Mouse (Mus musculus): Measurements from ENCODE around the gene Selenot. TPM values are rescaled to one million over a fixed set of nuclear protein-coding genes. Genes with fewer than 3 reads are reported as not detected.

Selenot gene
- polyA plus RNA-seq, 1 experiment from 2014 or later = 15.1 TPM

DNA sequence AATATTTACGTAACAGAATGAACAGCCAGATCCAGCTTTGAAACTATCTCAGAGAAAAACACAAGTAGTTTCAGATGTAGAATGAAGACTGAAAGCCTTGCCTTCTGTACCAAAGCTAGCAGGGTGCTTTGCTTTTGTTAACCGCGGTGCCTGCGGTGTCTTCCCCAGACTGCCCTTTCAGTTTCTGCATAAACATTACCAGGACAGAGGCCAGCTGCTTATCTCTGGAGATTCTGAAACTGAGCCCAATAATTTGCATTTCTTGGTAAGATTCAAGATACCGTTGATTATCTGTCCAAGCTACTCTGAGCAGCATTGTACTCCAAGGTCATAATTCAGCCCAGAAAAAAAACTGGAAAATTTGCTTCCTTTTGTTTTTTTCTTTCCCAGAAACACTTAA is 17.2 kb downstream of the Selenot start:
- H3K27ac ChIP-seq (ENCODE audit: low read length) = no peak overlapping the region
- no peak overlapping the region for H3K4me2 ChIP-seq (replicated peaks; ENCODE audit: low read depth, low read length)
- no peaks in the 10 kb centered on the region for H3K4me1 ChIP-seq (ENCODE audit: insufficient read depth, low read depth, low read length)
- ATAC-seq (no peak), DNase-seq (ENCODE audit: low spot score) (no peak)
- WGBS = 52% methylated on average over 5 of the region's 5 CpGs
- no peaks in the 10 kb centered on the region for H3K9me3 ChIP-seq (ENCODE audit: low read length)
- no peak overlapping the region for H3K4me3 ChIP-seq (ENCODE audit: low read depth, low read length)
- no peaks in the 10 kb centered on the region for H3K36me3 ChIP-seq (ENCODE audit: insufficient read depth, low read length)
- H3K9ac ChIP-seq (replicated peaks; ENCODE audit: low read depth) = no peak overlapping the region
- no peaks in the 10 kb centered on the region for H3K27me3 ChIP-seq (replicated peaks; ENCODE audit: insufficient read depth, low read length)
- TF ChIP-seq CTCF (IDR thresholded peaks at IDR 0.05) (no peak), EP300 (IDR thresholded peaks at IDR 0.05) (no peak)

DNA sequence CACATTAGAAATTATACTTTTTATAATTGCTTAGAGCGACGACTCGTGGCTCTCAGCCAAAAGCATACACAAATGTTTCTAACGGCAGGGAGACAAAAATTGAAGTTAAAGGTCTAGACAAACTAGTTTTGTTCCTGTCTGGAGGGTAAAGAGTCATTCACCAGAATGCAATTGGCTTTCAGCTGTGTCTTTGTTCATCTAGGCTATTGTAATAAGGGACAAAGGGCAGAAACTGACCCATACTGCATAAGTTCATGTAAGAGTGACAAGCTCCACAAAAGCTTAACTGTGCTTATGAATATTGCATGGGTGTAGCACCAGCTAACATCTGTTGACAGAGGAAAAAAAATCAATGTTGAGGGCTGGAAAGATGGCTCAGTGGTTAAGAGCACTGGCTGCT is 32.1 kb downstream of the Selenot start:
- Histone ChIP-seq H3K27me3 (replicated peaks; ENCODE audit: insufficient read depth, low read length) (no peaks in the 10 kb centered on the region), H3K4me1 (ENCODE audit: insufficient read depth, low read depth, low read length) (no peaks in the 10 kb centered on the region), H3K9me3 (ENCODE audit: low read length) (no peaks in the 10 kb centered on the region), H3K27ac (ENCODE audit: low read length) (no peak overlapping the region), H3K9ac (replicated peaks; ENCODE audit: low read depth) (no peak overlapping the region), H3K36me3 (ENCODE audit: insufficient read depth, low read length) (no peaks in the 10 kb centered on the region), H3K4me3 (ENCODE audit: low read depth, low read length) (no peak overlapping the region), H3K4me2 (replicated peaks; ENCODE audit: low read depth, low read length) (no peak overlapping the region)
- no peak for ATAC-seq
- TF ChIP-seq EP300 (IDR thresholded peaks at IDR 0.05) (no peak), CTCF (IDR thresholded peaks at IDR 0.05) (no peak)
- 68% methylated on average over 4 of the region's 4 CpGs for WGBS
- no peak for DNase-seq (ENCODE audit: low spot score)

DNA sequence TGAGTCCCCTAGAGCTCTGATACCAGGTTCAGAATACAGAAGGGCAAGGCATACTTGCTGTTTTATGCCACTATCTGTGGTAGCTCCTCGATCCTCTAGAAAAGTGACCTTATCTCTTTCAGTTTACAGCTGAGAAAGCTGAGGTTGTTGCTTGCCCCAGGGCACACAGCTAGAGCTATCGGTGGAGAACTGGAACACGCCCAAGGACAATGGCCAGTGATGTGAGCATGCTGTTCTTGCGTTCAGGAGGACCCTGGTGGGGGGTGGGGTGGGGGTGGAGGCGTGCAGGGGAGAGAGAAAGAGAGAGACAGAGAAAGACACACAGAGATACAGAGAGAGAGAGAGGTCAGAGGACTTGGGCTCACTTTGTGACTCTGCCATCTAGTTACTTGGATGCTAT is 33.5 kb downstream of the Selenot start:
- Histone ChIP-seq H3K36me3 (ENCODE audit: insufficient read depth, low read length) (no peaks in the 10 kb centered on the region), H3K27ac (ENCODE audit: low read length) (no peak overlapping the region), H3K9me3 (ENCODE audit: low read length) (no peaks in the 10 kb centered on the region), H3K4me3 (ENCODE audit: low read depth, low read length) (no peak overlapping the region), H3K27me3 (replicated peaks; ENCODE audit: insufficient read depth, low read length) (no peaks in the 10 kb centered on the region), H3K4me2 (replicated peaks; ENCODE audit: low read depth, low read length) (no peak overlapping the region), H3K9ac (replicated peaks; ENCODE audit: low read depth) (no peak overlapping the region), H3K4me1 (ENCODE audit: insufficient read depth, low read depth, low read length) (no peaks in the 10 kb centered on the region)
- DNase-seq (ENCODE audit: low spot score) (no peak), ATAC-seq (no peak)
- TF ChIP-seq EP300 (IDR thresholded peaks at IDR 0.05) = no peak
- TF ChIP-seq CTCF (IDR thresholded peaks at IDR 0.05) = no peak
- 79% methylated on average over 5 of the region's 5 CpGs for WGBS

DNA sequence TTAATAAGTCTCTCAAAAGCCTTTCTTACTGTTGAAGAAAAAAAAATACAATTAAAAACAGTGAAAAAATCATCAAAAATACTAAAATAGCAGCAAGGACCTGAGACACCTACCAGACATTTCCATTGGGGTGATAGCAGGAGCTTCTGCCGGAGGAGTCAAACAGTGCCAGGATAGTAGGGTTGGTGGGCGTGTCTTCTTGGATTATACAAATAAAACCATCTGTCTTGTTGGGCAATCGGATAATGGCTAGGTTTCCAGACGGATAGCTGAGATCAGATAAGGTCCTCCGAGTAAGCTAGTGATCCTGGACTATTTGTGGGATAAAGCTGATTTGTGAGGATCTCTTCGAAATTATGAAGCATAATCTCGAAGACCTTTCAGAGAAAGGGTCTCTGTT is 44.6 kb downstream of the Selenot start:
- Histone ChIP-seq H3K9me3 (ENCODE audit: low read length) (no peaks in the 10 kb centered on the region), H3K4me1 (ENCODE audit: insufficient read depth, low read depth, low read length) (no peaks in the 10 kb centered on the region), H3K4me2 (replicated peaks; ENCODE audit: low read depth, low read length) (no peak overlapping the region), H3K9ac (replicated peaks; ENCODE audit: low read depth) (no peak overlapping the region), H3K4me3 (ENCODE audit: low read depth, low read length) (no peak overlapping the region), H3K36me3 (ENCODE audit: insufficient read depth, low read length) (no peaks in the 10 kb centered on the region), H3K27me3 (replicated peaks; ENCODE audit: insufficient read depth, low read length) (no peaks in the 10 kb centered on the region), H3K27ac (ENCODE audit: low read length) (no peak overlapping the region)
- ATAC-seq (no peak), DNase-seq (ENCODE audit: low spot score) (no peak)
- TF ChIP-seq CTCF (IDR thresholded peaks at IDR 0.05) (no peak), EP300 (IDR thresholded peaks at IDR 0.05) (no peak)
- 60% methylated on average over 7 of the region's 7 CpGs for WGBS

DNA sequence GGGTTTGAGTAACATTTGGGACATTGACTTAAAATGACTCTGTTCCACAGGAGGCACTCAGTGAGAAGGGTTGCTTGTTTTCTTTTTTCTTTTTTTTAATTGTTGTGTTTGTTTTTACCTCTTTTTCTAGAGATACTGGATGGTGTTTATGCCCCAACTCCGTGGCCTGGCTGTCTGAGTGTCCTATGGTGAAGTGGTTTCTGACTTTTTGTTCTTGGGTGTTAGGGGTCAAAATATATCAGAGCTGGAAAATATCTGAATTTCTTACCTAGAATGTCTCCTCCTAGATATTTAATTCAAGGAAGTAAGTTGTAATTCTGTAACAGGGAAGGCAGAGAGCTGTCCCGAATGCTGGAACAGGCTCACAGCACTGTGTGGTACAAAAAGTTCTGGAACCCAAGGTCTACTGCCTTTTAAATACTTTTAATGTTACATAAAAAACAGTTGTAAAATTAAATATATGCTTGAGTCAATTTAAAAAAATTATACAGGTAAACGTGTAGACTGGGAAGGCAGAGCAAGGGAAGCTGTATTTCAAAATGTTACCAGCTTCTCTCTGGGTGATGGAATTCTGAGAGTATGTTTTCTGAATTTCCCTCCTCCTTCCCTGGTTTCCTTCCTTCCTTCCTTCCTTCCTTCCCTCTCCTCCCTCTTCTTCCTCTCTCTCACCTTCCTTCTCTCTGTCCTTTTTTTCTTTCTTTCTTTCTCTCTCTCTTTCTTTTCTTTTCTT is 46.4 kb downstream of the Selenot start:
- Histone ChIP-seq H3K36me3 (ENCODE audit: insufficient read depth, low read length) (no peaks in the 10 kb centered on the region), H3K4me2 (replicated peaks; ENCODE audit: low read depth, low read length) (no peak overlapping the region), H3K4me3 (ENCODE audit: low read depth, low read length) (no peak overlapping the region), H3K4me1 (ENCODE audit: insufficient read depth, low read depth, low read length) (no peaks in the 10 kb centered on the region), H3K9me3 (ENCODE audit: low read length) (no peaks in the 10 kb centered on the region), H3K27ac (ENCODE audit: low read length) (no peak overlapping the region), H3K9ac (replicated peaks; ENCODE audit: low read depth) (no peak overlapping the region), H3K27me3 (replicated peaks; ENCODE audit: insufficient read depth, low read length) (no peaks in the 10 kb centered on the region)
- WGBS = 66% methylated on average over 3 of the region's 3 CpGs
- ATAC-seq = no peak
- TF ChIP-seq EP300 (IDR thresholded peaks at IDR 0.05) = no peak
- no peak for TF ChIP-seq CTCF (IDR thresholded peaks at IDR 0.05)
- no peak for DNase-seq (ENCODE audit: low spot score)

DNA sequence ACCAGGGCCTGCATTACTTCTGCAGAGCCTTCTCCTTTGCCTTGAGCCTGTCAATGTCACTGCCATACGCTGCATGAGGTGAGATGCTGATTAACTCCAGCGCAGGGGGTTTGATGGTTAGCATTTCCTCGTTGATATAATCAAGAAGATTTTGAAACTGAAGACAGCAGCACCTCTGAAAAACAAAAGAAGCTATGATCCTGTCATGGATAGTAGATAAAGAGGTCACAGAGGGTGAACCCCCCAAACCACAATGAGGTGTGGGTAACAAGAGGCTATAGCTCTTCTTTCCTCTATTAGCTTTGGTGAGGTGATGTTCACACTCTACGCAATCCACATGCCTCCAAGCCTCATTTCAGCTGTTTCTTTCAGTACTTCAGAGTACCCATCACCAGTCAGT is 48.5 kb downstream of the Selenot start:
- Histone ChIP-seq H3K9ac (replicated peaks; ENCODE audit: low read depth) (no peak overlapping the region), H3K27me3 (replicated peaks; ENCODE audit: insufficient read depth, low read length) (no peaks in the 10 kb centered on the region), H3K9me3 (ENCODE audit: low read length) (no peaks in the 10 kb centered on the region), H3K36me3 (ENCODE audit: insufficient read depth, low read length) (no peaks in the 10 kb centered on the region), H3K4me3 (ENCODE audit: low read depth, low read length) (no peak overlapping the region), H3K4me1 (ENCODE audit: insufficient read depth, low read depth, low read length) (no peaks in the 10 kb centered on the region), H3K27ac (ENCODE audit: low read length) (no peak overlapping the region), H3K4me2 (replicated peaks; ENCODE audit: low read depth, low read length) (no peak overlapping the region)
- ATAC-seq (no peak), DNase-seq (ENCODE audit: low spot score) (no peak)
- no peak for TF ChIP-seq EP300 (IDR thresholded peaks at IDR 0.05)
- no peak for TF ChIP-seq CTCF (IDR thresholded peaks at IDR 0.05)
- 69% methylated on average over 4 of the region's 4 CpGs for WGBS

DNA sequence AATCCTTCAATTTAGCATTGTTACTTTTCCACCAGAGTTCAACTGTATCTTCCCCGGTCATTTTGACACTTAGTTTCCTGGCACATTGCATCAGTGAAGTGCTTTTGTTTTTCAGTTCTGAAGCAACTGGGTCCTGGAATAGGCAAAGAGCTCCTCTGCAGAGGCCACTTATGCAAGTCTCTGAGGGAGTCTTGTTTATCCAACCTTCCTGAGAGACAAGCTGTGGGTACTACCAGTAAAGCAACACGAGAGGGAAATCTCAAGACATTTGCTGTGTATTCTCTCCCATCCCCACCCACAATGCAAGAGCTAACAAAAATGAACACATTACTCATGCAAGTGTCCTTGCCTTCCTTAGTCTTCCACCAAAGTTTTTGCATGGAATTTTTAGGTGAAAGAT is 55.3 kb downstream of the Selenot start:
- H3K9ac ChIP-seq (replicated peaks; ENCODE audit: low read depth) = no peak overlapping the region
- H3K9me3 ChIP-seq (ENCODE audit: low read length) = no peaks in the 10 kb centered on the region
- H3K36me3 ChIP-seq (ENCODE audit: insufficient read depth, low read length) = no peaks in the 10 kb centered on the region
- no peaks in the 10 kb centered on the region for H3K4me1 ChIP-seq (ENCODE audit: insufficient read depth, low read depth, low read length)
- H3K27me3 ChIP-seq (replicated peaks; ENCODE audit: insufficient read depth, low read length) = no peaks in the 10 kb centered on the region
- no peak overlapping the region for H3K27ac ChIP-seq (ENCODE audit: low read length)
- no peak overlapping the region for H3K4me2 ChIP-seq (replicated peaks; ENCODE audit: low read depth, low read length)
- H3K4me3 ChIP-seq (ENCODE audit: low read depth, low read length) = no peak overlapping the region
- 64% methylated on average over 2 of the region's 2 CpGs for WGBS
- ATAC-seq (no peak), DNase-seq (ENCODE audit: low spot score) (no peak)
- no peak for TF ChIP-seq EP300 (IDR thresholded peaks at IDR 0.05)
- no peak for TF ChIP-seq CTCF (IDR thresholded peaks at IDR 0.05)
